Mouse (Mus musculus) urinary bladder, postnatal 36 days (tissue): ENCODE results near the gene Ces1h.
A peak's percentile ranks its signal among the peaks of the same experiment; 100 is the strongest.
"Not testable (repeated sequence)": the region's sequence is repeated elsewhere in the genome, so short reads cannot be mapped to it uniquely, and the experiment has no call there.

Source experiments
- DNase-seq, 2 experiments: peaks; one replicate each; pipeline ENCODE4 v3.0.0; 2022; ENCODE audit warnings: low spot score in 2 of 2, mixed read lengths in 1 of 2

Gene Ces1h

GRCm38 (mm10) chr8:93379625-93380024, at the start of gene Ces1h:
Ces1h (minus strand) TSS chr8:93379725.
- no peak for DNase-seq

DNA sequence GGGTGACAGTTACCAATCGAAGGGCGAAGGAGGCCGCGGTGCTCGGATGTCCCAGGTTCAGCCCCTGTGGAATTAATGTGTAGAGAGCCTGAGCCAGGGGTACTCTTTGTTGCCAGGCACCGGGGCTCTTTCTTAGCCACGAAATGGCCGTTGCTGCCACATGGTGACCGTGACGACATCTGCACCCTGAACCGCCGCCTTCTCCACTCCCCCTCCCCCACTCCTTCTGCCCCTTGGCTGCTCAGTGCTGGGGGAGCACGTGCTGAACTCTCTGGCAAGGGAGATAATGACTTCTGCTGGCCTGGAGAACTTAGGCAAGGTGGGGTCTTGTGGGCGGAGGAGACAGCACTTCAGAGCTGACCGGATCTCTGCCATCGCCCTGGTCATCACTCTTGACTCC, 47.7 kb upstream of the Ces1h start:
- DNase-seq = no peak

- DNase-seq = no peak
Observed at GRCm38 (mm10) chr8:93415387-93415786, 35.9 kb upstream of the Ces1h start.

DNA sequence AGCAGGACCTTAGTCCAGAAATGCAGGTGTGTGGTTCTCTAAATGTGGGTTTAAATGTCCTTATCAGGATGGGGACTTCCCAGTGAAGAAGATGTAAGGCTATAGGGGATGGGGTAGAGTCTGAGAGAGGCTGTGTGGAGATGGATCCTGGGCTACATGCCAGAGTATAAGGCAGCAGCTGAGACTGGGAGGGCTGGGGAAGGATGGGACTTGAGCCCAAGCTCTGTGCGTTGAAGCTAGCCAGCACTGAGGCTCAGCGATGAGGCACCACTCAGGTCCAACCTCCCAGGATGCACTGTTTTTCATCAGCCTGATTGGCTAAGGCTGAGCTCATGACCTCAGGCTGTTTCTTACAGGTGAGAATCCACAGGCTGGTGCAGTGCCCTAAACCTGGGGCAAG, 29.3 kb upstream of the Ces1h start:
- DNase-seq = no peak

GRCm38 (mm10) chr8:93399698-93400097, 20.2 kb upstream of the Ces1h start:
- DNase-seq = no peak

- no peak for DNase-seq
Observed at GRCm38 (mm10) chr8:93398044-93398443, 18.5 kb upstream of the Ces1h start.

- not testable (repeated sequence) for DNase-seq
Observed at GRCm38 (mm10) chr8:93394079-93394619, 14.6 kb upstream of the Ces1h start.

DNA sequence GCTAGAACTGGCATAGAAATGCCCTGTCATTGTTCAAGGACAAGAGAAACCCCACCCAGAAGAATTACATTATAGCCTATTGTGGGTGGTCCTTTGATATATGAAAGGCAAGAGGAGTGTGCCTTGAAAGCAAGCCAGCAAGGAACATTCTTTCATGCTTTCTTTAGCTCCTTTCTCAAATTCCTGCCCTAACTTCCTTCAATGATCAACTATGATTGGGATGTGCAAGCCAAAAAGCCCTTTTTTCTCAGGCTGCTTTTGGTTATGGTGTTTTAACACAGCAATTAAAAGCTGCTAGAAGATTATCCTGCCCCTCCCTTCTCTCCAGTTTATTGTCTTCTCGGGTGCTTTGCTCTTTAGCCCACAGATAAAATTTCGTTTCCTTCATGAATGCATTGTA, 10.0 kb downstream of the Ces1h start:
- DNase-seq = no peak

- no peak for DNase-seq
Observed at GRCm38 (mm10) chr8:93360113-93360512, 19.4 kb downstream of the Ces1h start.

GRCm38 (mm10) chr8:93339531-93339930, 40.0 kb downstream of the Ces1h start:
- DNase-seq = no peak

GRCm38 (mm10) chr8:93337207-93337606, 42.3 kb downstream of the Ces1h start, which contains the start of gene Ces1g:
Ces1g (minus strand) TSS chr8:93337308.
- DNase-seq = no peak

GRCm38 (mm10) chr8:93332703-93333102, 46.8 kb downstream of the Ces1h start:
- peak in 1 of 2 experiments; percentile 5 for DNase-seq

DNA sequence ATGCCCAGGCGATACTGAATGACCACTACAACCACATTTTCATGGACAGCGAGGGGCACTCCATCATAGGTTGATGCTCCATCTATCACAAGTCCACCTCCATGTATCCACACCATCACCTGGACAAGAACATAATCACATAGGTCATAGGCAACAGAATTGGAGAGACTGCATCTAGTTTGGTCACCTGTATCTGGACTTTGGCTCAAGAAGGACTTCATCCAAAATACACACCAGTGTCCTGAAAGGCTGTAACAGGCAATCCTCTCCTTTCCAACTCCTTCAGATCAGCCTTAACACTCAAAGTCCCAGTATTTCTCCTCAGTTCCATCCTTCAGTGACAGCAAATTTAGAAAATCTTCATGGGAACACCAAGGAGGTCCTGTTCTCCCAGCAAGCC, 48.4 kb downstream of the Ces1h start:
- no peak for DNase-seq

DNA sequence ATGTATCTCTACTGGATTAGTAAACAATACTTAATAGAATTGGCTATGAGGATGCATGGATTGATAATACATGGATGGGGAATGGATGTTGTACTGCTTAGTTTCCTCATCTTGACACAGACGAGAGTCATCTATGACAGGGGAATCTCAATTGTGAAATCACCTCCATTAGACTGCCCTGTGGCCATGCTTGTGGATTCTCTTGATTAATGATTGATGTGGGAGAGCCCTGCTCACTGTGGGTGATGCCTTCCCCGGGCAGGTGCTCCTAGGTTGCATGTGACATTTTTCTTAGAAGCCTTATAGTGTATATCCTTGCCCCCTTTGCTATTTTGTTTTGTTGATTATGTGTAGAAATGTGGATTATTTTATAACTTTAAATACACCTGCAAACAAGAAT, 54.4 kb downstream of the Ces1h start:
- DNase-seq = no peak

DNA sequence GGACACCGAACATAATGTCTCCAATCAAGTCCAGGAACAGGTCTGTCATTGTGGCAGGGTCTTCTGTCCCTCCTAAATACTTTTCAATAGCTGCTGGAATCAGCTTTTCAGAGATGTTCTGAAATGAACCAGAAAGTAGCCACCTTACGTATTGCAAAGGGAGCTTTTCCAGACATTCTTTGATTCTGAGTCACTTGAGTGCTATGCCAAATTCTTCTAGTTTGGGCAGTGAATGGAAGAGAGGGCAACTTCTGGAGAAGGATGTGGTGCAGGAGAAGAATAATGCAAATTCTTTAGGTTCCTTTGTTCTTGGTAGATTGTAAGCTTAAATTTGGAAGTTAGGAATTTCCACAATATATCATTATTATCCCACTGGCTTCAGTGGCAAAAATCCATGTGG, 62.5 kb downstream of the Ces1h start:
- no peak for DNase-seq

DNA sequence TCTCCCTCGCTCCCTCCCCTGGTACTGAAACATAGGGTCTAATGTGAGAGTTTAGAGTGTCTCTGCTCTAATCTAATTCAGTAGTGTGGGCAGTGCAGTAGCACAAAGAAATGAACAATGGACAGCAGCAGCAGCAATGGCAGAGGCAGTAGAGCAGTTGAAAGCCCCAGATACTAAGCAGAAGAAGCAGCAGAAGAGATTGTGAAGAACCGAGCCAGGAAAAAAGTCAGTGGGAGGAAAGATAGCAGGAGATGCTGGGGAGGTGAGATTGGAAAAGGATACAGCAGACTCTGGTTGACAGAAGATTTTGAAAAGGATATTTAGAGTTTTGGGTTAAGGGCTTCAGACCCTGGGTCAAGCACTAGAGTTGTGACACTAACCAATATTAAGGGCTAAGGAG, 64.0 kb downstream of the Ces1h start:
- no peak for DNase-seq
